Mouse (Mus musculus) E14TG2a.4 (cell line): ENCODE results near the gene Olfr763.
"Not testable (repeated sequence)": the region's sequence is repeated elsewhere in the genome, so short reads cannot be mapped to it uniquely, and the experiment has no call there.

Experiments used
- CTCF ChIP-seq: conservative IDR thresholded peaks from 2 replicates; pipeline ENCODE4 v1.5.1; 2014; ENCODE audit warnings: low read length
- NANOG ChIP-seq: IDR thresholded peaks from 2 replicates; pipeline ENCODE4 v1.6.1; 2014; ENCODE audit warnings: borderline replicate concordance, low read length, mixed read lengths
- POU5F1 ChIP-seq: IDR thresholded peaks from 2 replicates; pipeline ENCODE4 v1.6.1; 2014; ENCODE audit warnings: low read length, borderline replicate concordance

DNA sequence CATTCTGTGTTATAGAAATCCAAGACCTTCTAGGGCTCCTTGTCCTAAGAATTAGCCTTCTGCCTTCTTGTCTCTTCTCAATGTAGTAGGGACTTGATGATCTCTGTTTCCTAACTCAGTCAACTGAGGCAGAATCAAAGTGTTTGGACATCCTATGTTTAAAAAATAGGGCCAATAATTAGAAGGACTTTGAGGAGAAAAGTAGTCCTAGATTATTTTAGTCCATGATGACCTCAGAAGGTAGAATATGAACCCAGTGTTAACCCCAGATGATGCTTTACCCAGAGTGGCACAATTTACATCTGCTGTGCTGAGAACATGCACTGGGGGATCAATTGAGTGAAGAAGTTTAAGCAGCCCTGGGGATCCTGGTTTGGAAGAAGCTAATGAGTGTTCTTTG is 39.3 kb downstream of the Olfr763 start, which contains the start of gene Olfr765:
- not testable (repeated sequence) for TF ChIP-seq CTCF, NANOG, POU5F1
